Mouse (Mus musculus) B cell, adult 62 days (primary cell): ENCODE results near the gene Sidt2. TPM values are rescaled to one million over a fixed set of nuclear protein-coding genes. Genes with fewer than 3 reads are reported as not detected.

Experiments used
- total RNA-seq: library from RNA; stranded (reverse); gene quantifications from 4 replicates; pipeline ENCODE4 v1.2.4, GENCODE M21; 2023

Gene Sidt2
- total RNA-seq: 240 to 268 TPM (median 248 TPM) in 4 replicates

GRCm38 (mm10) chr9:45955107-45955963 is at the start of gene Sidt2:
Sidt2 (minus strand) TSS chr9:45955258.

DNA sequence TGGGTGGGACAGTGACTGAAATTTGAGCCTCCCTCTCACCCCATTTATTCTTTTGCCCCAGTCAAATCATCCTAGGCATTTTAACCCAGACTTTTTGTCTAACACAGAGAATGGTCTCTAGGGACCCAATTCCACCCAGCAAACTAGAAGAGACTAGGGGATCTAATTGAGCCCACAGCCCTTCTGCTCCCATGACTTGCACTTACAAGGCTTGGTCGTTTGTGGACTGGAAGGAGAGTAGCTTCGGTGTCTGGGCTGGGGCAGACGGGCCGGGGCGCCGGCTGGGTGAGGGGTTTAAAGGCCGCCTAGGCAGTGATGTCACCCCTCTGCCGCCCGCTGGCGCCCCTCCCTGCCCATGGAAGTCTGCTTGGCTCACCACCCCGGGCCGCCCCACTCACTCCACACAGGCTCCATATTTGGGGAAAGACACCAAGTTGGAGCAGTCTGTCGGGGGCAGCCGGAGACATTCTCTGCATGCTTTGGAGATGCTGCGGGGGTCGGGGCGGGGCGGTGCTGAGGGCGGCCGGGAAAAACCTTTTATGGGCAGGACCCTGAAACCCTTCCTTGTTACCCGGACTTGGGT is 19.3 kb downstream of the Sidt2 start, which contains the start of gene Tagln:
TSS of gene Tagln (minus strand) at position 431 of the 583 bp plus-strand sequence.

GRCm38 (mm10) chr9:45906355-45907077 is 48.5 kb downstream of the Sidt2 start, which contains the start of the genes Pcsk7 and Rnf214:
Pcsk7 (plus strand) TSS chr9:45906497.
Rnf214 (minus strand) TSS chr9:45906911.

Other genes starting within 250 kb of the Sidt2 start
- gene Cep164, start 126.6 kb downstream of the Sidt2 start, total RNA-seq: 24.2 to 32.6 TPM (median 28.0 TPM) in 4 replicates
- gene Bace1, start 116.7 kb downstream of the Sidt2 start, total RNA-seq: not detected in 4 replicates
- 65.6 to 75.1 TPM (median 71.9 TPM) in 4 replicates for gene Pcsk7, start 48.8 kb downstream of the Sidt2 start, total RNA-seq
- gene Rnf214, start 48.3 kb downstream of the Sidt2 start, total RNA-seq: 31.5 to 40.1 TPM (median 34.9 TPM) in 4 replicates
- gene Tagln, start 19.2 kb downstream of the Sidt2 start, total RNA-seq: 1.5 to 4.1 TPM (median 1.9 TPM) in 4 replicates
- 53.6 to 68.0 TPM (median 58.9 TPM) in 4 replicates for gene Pafah1b2, start 57.4 kb upstream of the Sidt2 start, total RNA-seq
- 50.1 to 52.9 TPM (median 52.2 TPM) in 4 replicates for gene Sik3, start 57.6 kb upstream of the Sidt2 start, total RNA-seq